Mouse (Mus musculus): ENCODE results near the gene Defb48.

The Defb48 gene

GRCm38 (mm10) chr14:62928101-62928541 lies 56.2 kb downstream of the Defb48 start:
- DNase-seq, result no peak

All from cerebellum, adult 11 months (tissue).